18 mouse cellular contexts compared by ENCODE assay signal in the genomic region with DNA sequence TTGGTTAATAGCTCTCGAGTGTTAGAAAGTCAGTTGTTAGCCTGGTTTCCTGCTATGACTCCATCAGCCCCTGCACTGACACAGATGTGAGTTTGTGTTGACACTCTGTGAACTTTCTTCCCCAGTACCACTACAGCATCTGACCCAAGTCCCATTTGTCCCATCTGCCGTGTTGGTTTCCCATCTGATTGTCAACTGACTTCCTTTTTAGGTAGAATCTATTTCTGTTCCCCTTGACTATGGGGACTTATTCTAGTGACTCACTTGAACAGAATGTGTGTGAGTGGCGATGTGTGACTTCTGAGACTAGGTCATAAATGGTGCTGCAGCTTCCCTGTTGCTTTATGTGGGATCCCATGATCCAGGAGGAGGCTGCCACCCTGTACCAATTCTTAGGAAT. TPM values are rescaled to one million over a fixed set of nuclear protein-coding genes. Genes with fewer than 3 reads are reported as not detected.
DNase-seq lines count a peak whose midpoint lies in the region; ATAC-seq and TF ChIP-seq lines count a peak whose summit lies in the region.
"Had no signal": no experiment of that assay in that cellular context is flagged by ENCODE, and none has a peak within 500 bp of the region (broad histone marks: within the 10 kb centered on the region; RNA-seq: fewer than 3 reads in every experiment).

No protein-coding gene starts in this region.

- peak; percentile 39; the same call in 1 of the 2 replicates for ATAC-seq in lung, postnatal 0 days
- peak; percentile 62 for ATAC-seq in common myeloid progenitor, adult 5-6 weeks (replicated peaks; ENCODE audit: low read depth, poor library complexity, severe bottlenecking)
- ATAC-seq: CD4-positive, CD25-positive, alpha-beta regulatory T cell, adult 4 months; intestine, postnatal 0 days had no signal

- 0 out of 2 replicates have a peak, but pooled peaks cover 6% of the 10 kb centered on the region for H3K4me1 ChIP-seq in heart, embryonic 10.5 days
- no peaks in the 10 kb centered on the region for H3K4me1 ChIP-seq in lung, postnatal 0 days (ENCODE audit: insufficient read depth, low read depth, low read length)
- peaks cover 14% of the 10 kb centered on the region for H3K4me1 ChIP-seq in lung, adult 2 months (ENCODE audit: control insufficient read depth, insufficient read depth, low read length)
- H3K4me1 ChIP-seq: hindbrain, embryonic 15.5 days had no signal

- intact Hi-C loops in heart, postnatal 36 days (cut with DNase I) = no loop called here
- intact Hi-C loops in left cerebral cortex, postnatal 4 days (cut with DNase I) = no loop called here

- H3K9me3 ChIP-seq in heart, embryonic 10.5 days = no peaks in the 10 kb centered on the region
- H3K9me3 ChIP-seq in lung, postnatal 0 days (ENCODE audit: low read length) = no peaks in the 10 kb centered on the region
- H3K9me3 ChIP-seq: hindbrain, embryonic 15.5 days; limb, embryonic 12.5 days; liver, embryonic 15.5 days had no signal

- WGBS in heart, embryonic 10.5 days = 34% methylated on average over 3 of the region's 3 CpGs
- 44% methylated on average over 3 of the region's 3 CpGs for WGBS in lung, postnatal 0 days
- WGBS in lung, adult 2 months = 27% methylated on average over 3 of the region's 3 CpGs

- no peaks in the 10 kb centered on the region for H3K36me3 ChIP-seq in heart, embryonic 10.5 days
- H3K36me3 ChIP-seq in lung, postnatal 0 days (ENCODE audit: insufficient read depth, low read length) = no peaks in the 10 kb centered on the region
- H3K36me3 ChIP-seq: hindbrain, embryonic 15.5 days; limb, embryonic 12.5 days; liver, embryonic 15.5 days had no signal

- 0 out of 2 replicates have a peak overlapping the region, but pooled peaks have one; percentile 47 for H3K27ac ChIP-seq in heart, embryonic 10.5 days
- no peak overlapping the region for H3K27ac ChIP-seq in lung, postnatal 0 days (ENCODE audit: low read length)
- H3K27ac ChIP-seq: hindbrain, embryonic 15.5 days; limb, embryonic 12.5 days; liver, embryonic 15.5 days had no signal

- H3K4me3 ChIP-seq in heart, embryonic 10.5 days = no peak overlapping the region
- H3K4me3 ChIP-seq in lung, postnatal 0 days (ENCODE audit: low read depth, low read length) = no peak overlapping the region
- H3K4me3 ChIP-seq in lung, adult 2 months (replicated peaks; ENCODE audit: extremely low read depth, low read depth, low read length) = no peak overlapping the region
- H3K4me3 ChIP-seq: hindbrain, embryonic 15.5 days; limb, embryonic 12.5 days; liver, embryonic 15.5 days had no signal

- no peak for TF ChIP-seq CTCF in lung, postnatal 0 days (IDR thresholded peaks at IDR 0.05)
- TF ChIP-seq CTCF in lung, adult 2 months (IDR thresholded peaks at IDR 0.05; ENCODE audit: insufficient read depth, low read length) = no peak

- no peak overlapping the region for H3K9ac ChIP-seq in lung, postnatal 0 days (replicated peaks; ENCODE audit: low read depth)
- H3K9ac ChIP-seq: hindbrain, embryonic 15.5 days; limb, embryonic 12.5 days; liver, embryonic 15.5 days had no signal

- no peak overlapping the region for H3K4me2 ChIP-seq in lung, postnatal 0 days (replicated peaks; ENCODE audit: low read depth, low read length)
- H3K4me2 ChIP-seq: hindbrain, embryonic 15.5 days; limb, embryonic 12.5 days; liver, embryonic 15.5 days had no signal

- TF ChIP-seq POLR2A in lung, adult 2 months (IDR thresholded peaks at IDR 0.05; ENCODE audit: borderline replicate concordance, extremely low read depth, low read depth, low read length) = no peak

- no peak for TF ChIP-seq EP300 in lung, postnatal 0 days (IDR thresholded peaks at IDR 0.05)

- no peaks in the 10 kb centered on the region for H3K27me3 ChIP-seq in heart, embryonic 10.5 days (ENCODE audit: insufficient read depth, poor library complexity, severe bottlenecking)
- no peaks in the 10 kb centered on the region for H3K27me3 ChIP-seq in lung, postnatal 0 days (replicated peaks; ENCODE audit: insufficient read depth, low read length)
- H3K27me3 ChIP-seq: hindbrain, embryonic 15.5 days; limb, embryonic 12.5 days; liver, embryonic 15.5 days had no signal

- DNase-seq in heart, embryonic 10.5 days (ENCODE audit: low spot score) = no peak
- DNase-seq in heart, postnatal 36 days = no peak
- no peak for DNase-seq in lung, postnatal 0 days (ENCODE audit: low spot score)
- DNase-seq in lung, adult 2 months = no peak
- DNase-seq in T-cell, adult 2 months (ENCODE audit: low spot score) = no peak
- no peak for DNase-seq in left cerebral cortex, postnatal 4 days
- DNase-seq in layer of hippocampus, adult 9-10 months (ENCODE audit: low spot score) = no peak
- DNase-seq: cerebellum, adult 11 months; cerebellum, postnatal 36 days; gastrocnemius, postnatal 36 days; lung, postnatal 4 days; midbrain, embryonic 14.5 days had no signal

RNA-seq across cellular contexts. Expression of a gene that starts 32.9 kb away (rescaled TPM):
- polyA plus RNA-seq in heart, embryonic 10.5 days (2016; fragmentation: Nextera tagmentation; extraction: Ambion mirVana) = 16.6 and 25.7 TPM in 2 replicates
- 100 to 1,000 TPM; 249 to 272 TPM for total RNA-seq in heart, postnatal 36 days (2021)
- 756 and 780 TPM in 2 replicates for polyA plus RNA-seq in lung, postnatal 0 days (2015; fragmentation: Nextera tagmentation; extraction: Ambion mirVana)
- polyA plus RNA-seq in lung, adult 2 months (2012; rRNA removed) = 2,523 and 4,787 TPM in 2 replicates
- total RNA-seq in common myeloid progenitor, adult 5-6 weeks (2017) = 1.8 and 2.7 TPM in 2 replicates
- total RNA-seq in left cerebral cortex, postnatal 4 days (2021) = 10 to 100 TPM; 35.5 to 40.3 TPM
